Mouse (Mus musculus) erythroid progenitor cell, adult 5-6 weeks (primary cell): ENCODE results near the gene Hnrnpa3. TPM values are rescaled to one million over a fixed set of nuclear protein-coding genes. Genes with fewer than 3 reads are reported as not detected.
"Not testable (repeated sequence)": the region's sequence is repeated elsewhere in the genome, so short reads cannot be mapped to it uniquely, and the experiment has no call there.

Experiments
- ATAC-seq: replicated peaks from 2 replicates; pipeline ENCODE4 v1.8.0; 2016; ENCODE audit warnings: moderate number of reproducible peaks, mild to moderate bottlenecking, moderate TSS enrichment, inconsistent platforms; ENCODE audit not compliant: poor library complexity, low FRiP score, severe bottlenecking
- total RNA-seq, 2 experiments: library from RNA; stranded (forward) in 1 of 2; stranded (reverse) in 1 of 2; fragments of 150-400 nt in 1 of 2; fragments of 186-747, 209-891 nt in 1 of 2; gene quantifications; 2 replicates each; pipeline versions ENCODE4 v1.2.3 to v1.2.4; 2015 to 2017; ENCODE audit warnings: low replicate concordance in 2 of 2

Hnrnpa3 gene
- total RNA-seq (2015; ENCODE audit: low replicate concordance) (321 and 355 TPM in 2 replicates), total RNA-seq (2017; ENCODE audit: low replicate concordance) (329 and 477 TPM in 2 replicates)

DNA sequence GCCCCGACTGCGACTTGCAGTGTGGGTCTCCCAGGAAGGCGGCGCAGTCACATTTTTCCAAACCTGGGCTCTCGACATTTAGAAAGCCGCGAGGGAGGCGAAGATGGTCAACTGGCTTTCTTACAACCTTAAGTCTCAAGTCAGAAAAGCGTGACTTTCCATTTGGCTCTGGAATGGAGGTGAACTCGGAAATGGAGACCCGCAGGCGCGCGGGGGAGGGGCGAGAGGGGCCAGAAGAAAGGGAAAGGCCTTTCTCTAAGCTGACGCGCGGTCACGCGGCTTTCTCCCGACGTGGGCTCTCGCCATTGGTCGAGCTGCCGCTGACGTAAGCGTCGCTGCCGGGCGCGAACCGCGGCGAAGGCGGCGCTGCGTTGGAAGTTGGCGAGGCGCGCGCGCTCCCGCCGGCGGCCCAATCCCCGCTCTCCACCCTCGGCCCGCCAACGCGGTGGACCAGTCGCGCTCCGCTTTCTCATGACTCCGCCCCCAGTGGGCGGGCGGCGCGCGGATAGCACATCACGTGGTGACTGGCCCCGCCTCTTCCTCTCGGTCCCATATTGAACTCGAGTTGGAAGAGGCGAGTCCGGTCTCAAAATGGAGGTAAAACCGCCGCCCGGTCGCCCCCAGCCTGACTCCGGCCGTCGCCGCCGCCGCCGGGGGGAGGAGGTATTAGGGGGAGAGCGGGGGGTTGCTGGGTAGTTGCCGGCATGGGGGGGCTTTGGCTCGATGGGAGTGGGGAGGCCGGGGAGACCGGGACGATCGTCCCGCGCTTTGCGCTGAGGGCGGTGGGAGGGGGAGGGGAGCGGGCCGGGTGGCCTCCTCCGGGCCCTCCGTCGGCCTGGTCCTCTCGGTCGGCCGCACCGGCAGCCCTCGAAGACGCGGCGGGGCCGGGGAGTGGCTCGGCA is at the start of gene Hnrnpa3:
TSS of gene Hnrnpa3 (plus strand) at position 535 of the 902 bp plus-strand sequence.
- peak; percentile 92 for ATAC-seq

DNA sequence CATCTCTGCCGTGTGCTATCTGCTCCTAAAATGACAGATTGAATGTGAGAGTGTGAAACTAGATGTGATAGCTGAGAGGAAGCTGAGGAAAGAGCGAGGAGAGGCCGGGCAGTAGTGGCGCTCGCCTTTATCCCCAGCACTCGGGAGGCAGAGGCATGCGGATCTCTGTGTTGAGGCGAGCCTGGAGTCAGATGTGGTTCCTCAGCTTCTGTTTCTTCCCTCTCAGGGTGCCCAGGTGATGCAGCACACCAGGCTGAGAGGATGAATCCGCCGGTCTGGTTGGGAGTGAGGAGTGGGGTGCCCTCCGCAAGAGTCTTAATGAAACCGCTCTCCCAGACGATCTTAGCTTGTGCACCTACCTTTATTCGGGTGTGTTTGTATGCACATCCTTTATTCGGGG is 49.1 kb upstream of the Hnrnpa3 start:
- ATAC-seq, result no peak

DNA sequence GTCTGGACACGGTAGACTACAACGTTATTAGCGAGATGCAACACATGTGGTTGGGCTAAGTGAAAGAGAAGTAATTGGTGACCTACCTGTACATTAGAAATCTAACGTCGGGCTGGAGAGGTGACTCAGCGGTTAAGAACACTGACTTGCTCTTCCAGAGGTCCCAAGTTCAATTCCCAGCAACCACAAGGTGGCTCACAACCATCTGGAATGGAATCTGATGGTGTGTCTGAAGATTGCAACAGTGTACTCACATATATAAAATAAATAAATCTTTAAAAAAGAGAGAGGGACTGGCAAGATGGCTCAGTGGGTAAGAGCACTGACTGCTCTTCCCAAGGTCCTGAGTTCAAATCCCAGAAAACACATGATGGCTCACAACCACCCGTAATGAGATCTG is 48.5 kb upstream of the Hnrnpa3 start:
- not testable (repeated sequence) for ATAC-seq

DNA sequence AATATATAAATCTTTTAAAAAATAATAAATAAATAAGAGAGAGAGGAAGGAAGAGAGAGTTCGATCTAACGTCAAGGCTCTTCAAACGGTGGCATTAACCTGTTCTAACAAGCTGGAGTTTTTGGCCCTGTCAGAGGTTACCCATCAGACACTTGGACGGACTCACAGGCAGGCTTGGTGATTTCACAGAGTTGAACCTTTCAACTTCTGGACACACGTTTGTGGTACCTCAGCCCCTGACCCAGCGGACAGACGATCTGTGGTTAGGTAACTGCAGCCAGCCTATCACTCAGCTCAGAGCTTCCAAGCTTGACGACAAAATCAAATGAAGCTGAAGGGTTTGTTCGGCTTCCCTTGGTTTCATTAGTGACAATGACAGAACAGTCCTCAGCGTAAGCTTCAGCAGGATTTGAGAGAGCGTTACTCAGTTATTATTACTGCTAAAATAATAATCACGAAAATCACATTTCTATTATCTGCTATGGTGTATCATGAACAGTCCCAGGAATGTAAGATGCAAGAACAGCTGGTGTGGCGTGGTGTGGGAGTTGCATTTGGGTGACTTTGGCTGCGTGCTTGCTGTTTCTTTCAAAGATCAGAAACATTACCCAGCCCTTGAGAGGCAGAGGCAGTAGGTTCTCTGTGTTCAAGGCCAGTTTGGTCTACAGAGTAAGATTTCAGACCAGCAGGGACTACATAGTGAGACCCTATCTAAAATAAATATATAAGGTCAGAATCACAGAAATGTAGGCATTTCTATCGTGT is 47.8 kb upstream of the Hnrnpa3 start:
- no peak for ATAC-seq

- ATAC-seq, result no peak
Observed at GRCm38 (mm10) chr2:75612006-75612405, 47.1 kb upstream of the Hnrnpa3 start.

DNA sequence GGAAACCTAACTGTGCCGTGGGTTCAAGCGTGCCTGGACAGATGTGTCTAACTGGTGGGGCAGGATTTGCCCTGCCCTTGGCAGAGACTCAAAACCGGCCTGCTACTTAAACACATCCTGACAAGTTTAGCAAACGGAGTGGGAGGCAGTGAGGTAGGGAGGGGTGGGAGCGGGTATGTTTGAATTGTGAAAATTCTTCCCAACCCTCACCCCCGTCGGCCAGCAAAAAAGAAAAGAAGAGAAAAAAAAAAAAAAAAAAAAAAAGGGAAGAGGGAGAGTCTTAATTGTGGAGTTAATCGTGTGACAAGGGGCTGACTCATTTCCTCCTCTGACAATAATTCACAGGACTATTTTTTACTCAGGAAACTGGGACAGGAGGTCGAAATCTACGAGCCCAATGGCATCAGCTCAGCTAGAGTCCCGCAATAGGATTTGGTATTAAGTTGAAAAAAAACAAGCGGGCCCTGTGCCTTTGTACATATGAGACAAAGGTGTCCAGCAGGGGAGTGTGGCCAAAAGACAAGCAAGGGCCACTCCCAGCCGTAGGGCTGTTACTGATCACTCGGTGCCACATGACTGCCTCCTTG is 46.0 kb upstream of the Hnrnpa3 start:
- ATAC-seq, result no peak

DNA sequence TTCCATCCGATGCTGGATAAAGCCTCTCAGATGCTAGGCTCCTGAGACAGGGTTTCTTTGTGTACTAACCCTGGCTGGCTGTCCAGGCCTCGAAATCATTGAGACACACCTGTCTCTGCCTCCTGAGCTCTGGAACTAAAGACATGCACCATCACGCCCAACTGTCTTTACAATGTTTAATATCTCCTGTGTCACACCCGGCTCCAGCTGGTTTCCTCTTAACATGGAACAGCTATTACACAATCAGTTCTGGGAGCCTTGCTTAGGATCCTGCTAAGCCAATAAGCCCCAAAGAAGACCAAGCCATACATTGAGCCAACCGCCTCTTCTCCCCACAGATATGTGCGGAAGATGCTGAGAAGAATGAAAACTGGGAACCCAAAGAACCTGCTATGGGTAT is 44.5 kb upstream of the Hnrnpa3 start:
- ATAC-seq, result no peak

- no peak for ATAC-seq
Observed at GRCm38 (mm10) chr2:75616911-75617310, 42.1 kb upstream of the Hnrnpa3 start.

GRCm38 (mm10) chr2:75618712-75619111 is 40.3 kb upstream of the Hnrnpa3 start:
- ATAC-seq, result no peak

DNA sequence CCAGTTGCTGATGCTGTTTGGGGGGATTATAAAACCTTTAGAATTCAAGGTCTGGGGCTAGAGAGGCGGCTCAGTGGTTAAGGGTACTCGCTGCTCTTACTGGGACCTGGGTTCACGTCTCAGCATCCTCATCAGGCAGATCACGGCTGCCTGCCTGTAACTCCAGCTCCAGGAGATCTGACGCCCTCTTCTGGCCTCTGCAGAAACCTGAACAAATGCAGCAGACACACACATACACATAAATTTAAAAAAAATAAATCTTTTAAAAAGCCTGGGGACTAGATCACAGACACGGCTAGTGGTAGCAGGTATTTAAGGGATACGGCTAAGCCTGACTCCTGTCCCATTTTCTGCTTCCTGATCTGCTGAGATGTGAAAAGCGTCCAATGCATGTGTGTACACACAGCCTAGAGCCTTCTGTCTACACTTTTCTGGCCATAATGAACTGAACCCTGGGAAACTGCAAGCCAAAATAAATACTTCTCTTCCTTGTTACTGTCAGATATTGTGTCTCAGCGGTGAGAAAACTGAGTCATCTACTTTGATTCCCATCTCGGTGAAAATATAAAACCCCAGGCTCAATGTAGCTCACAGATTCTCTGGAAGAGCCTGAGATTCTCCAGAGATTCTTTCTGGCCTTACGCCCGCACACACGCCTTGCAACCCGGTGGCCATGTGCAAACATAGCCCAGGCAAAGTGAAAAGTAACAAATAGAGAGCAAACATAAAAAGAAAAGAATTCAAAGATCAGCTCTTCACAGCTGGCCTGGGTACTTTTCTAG is 37.0 kb upstream of the Hnrnpa3 start:
- ATAC-seq, result no peak

- no peak for ATAC-seq
Observed at GRCm38 (mm10) chr2:75625086-75625485, 34.0 kb upstream of the Hnrnpa3 start.

- no peak for ATAC-seq
Observed at GRCm38 (mm10) chr2:75626597-75627440, 32.2 kb upstream of the Hnrnpa3 start.

- ATAC-seq, result no peak
Observed at GRCm38 (mm10) chr2:75628487-75628886, 30.6 kb upstream of the Hnrnpa3 start.

- no peak for ATAC-seq
Observed at GRCm38 (mm10) chr2:75631421-75631820, 27.6 kb upstream of the Hnrnpa3 start.

DNA sequence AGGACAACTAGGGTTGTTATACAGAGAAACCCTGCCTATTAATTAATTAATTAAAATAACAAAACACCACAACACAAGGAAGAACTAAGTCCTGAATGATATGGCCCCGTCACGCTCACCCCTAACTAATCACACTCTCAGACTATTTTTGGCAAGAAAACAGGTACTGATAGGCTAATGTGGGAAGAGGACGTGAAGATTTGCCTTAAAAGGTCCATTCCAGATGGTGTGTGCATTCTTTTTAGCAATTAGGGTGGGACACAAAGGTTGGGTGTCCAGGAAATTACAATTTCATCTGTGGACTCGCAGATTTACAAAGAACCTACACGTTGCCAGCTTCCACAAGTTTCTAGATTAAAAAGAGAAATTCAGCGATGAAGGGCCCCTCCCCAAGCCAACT is 27.0 kb upstream of the Hnrnpa3 start:
- ATAC-seq, result no peak

GRCm38 (mm10) chr2:75632721-75633181 is 26.3 kb upstream of the Hnrnpa3 start:
- ATAC-seq, result no peak

GRCm38 (mm10) chr2:75633381-75633780 is 25.7 kb upstream of the Hnrnpa3 start:
- ATAC-seq, result no peak

DNA sequence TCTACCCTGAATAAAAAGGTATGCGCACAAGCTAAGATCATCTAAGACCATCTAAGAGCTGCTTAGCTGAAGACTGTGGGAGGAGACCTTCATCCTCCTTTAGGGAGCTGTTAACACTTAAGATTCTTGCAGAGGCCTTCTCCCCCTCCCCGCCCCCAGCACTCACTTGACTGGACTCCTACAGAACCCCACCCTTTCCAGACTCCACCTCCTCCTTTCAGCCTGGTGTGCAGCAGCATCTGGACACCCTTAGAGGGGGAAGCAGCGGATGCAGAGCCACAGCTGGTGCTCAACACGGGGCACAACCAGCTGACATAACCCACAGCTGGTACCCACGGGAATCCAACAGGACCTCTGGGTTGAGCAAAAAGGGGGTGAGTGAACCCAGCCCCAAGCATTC is 25.3 kb upstream of the Hnrnpa3 start:
- ATAC-seq, result no peak

DNA sequence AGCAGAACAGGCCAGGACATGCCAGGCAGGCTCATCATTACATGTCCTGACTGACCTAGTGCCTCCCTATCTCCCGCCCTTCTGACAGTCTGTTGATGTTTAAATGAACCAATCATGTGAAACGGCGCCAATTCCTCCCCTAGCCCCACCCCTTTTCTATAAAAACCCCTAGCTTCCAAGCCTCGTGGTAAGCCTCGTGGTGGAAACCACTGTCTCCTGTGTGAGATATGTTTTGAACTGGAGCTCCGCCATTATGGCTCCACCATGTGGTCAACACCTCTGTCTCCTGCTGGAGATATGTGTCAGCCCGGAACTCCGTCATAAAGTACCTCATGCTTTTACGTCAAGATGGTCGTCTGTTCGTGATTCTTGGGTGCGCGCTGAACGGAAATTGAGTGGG is 24.6 kb upstream of the Hnrnpa3 start:
- not testable (repeated sequence) for ATAC-seq
